Mouse (Mus musculus): Measurements from ENCODE around the gene Rdh1. TPM values are rescaled to one million over a fixed set of nuclear protein-coding genes. Genes with fewer than 3 reads are reported as not detected.
"Not testable (repeated sequence)": the region's sequence is repeated elsewhere in the genome, so short reads cannot be mapped to it uniquely, and the experiment has no call there.

Gene Rdh1
- polyA plus RNA-seq, 1 experiment from 2014 or later: not detected

DNA sequence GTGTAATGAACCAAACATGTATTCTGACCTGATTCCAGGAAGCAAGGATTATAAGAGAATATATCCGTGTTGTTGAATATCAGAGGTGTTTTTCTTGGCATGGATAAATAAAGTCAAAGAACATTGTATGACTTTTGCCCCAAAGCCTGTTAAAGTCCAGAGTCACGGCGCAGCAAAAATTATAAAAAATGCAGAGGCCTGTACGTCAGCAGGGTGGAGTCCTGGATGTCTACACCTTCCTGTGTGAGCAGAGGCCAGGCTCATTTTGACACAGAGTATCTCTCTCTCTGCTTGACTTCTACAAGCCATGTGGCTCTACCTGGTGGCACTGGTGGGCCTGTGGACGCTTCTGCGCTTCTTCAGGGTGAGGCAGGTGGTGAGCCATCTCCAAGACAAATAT lies 41.4 kb downstream of the Rdh1 start, which contains the start of gene Rdh16:
TSS of gene Rdh16 (plus strand) at position 262 of the 400 bp plus-strand sequence.
- Histone ChIP-seq H3K4me1 (ENCODE audit: control insufficient read depth, insufficient read depth, low read length) (no peaks in the 10 kb centered on the region), H3K27ac (ENCODE audit: low read depth, low read length) (no peak within 1 kb of the TSS), H3K4me2 (ENCODE audit: low read length) (no peak within 1 kb of the TSS), H3K9me3 (replicated peaks; ENCODE audit: control insufficient read depth, low read length) (no peaks in the 10 kb centered on the region), H3K27me3 (replicated peaks; ENCODE audit: control insufficient read depth, insufficient read depth, low read length) (no peaks in the 10 kb centered on the region), H3K36me3 (ENCODE audit: control insufficient read depth, insufficient read depth, low read length) (no peaks in the 10 kb centered on the region), H3K9ac (ENCODE audit: low read length) (no peak within 1 kb of the TSS), H3K4me3 (ENCODE audit: low read depth, low read length) (no peak within 1 kb of the TSS)
- 90% methylated on average over 6 of the region's 6 CpGs for WGBS
- no peak for DNase-seq (ENCODE audit: low spot score)
- ATAC-seq: no peak

DNA sequence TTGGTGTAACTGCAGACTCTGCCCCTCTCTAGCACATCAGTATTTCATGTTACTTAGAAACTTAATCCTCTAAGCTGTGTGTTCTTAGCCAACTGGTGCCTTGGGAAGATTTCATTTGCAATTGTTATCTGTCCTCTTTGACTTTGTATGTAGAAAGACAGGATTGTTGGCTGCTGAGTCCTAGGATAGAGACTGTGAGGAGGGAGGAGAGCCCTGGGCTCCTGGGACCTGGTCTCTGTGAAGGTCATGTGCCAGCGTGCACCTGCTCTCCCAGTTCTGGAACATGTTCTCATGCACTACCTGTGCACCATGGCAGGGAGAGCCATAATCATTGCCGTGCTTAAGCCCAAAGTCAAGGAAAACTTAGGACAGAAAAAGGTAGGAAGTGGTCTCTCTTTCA lies 42.1 kb downstream of the Rdh1 start:
- DNase-seq (ENCODE audit: low spot score) (no peak), ATAC-seq (no peak)
- no peaks in the 10 kb centered on the region for H3K36me3 ChIP-seq (ENCODE audit: control insufficient read depth, insufficient read depth, low read length)
- no peak overlapping the region for H3K27ac ChIP-seq (ENCODE audit: low read depth, low read length)
- WGBS: 90% methylated on average over 2 of the region's 2 CpGs
- H3K27me3 ChIP-seq (replicated peaks; ENCODE audit: control insufficient read depth, insufficient read depth, low read length): no peaks in the 10 kb centered on the region
- H3K4me3 ChIP-seq (ENCODE audit: low read depth, low read length): no peak overlapping the region
- H3K4me2 ChIP-seq (ENCODE audit: low read length): no peak overlapping the region
- H3K9me3 ChIP-seq (replicated peaks; ENCODE audit: control insufficient read depth, low read length): no peaks in the 10 kb centered on the region
- no peaks in the 10 kb centered on the region for H3K4me1 ChIP-seq (ENCODE audit: control insufficient read depth, insufficient read depth, low read length)
- no peak overlapping the region for H3K9ac ChIP-seq (ENCODE audit: low read length)

DNA sequence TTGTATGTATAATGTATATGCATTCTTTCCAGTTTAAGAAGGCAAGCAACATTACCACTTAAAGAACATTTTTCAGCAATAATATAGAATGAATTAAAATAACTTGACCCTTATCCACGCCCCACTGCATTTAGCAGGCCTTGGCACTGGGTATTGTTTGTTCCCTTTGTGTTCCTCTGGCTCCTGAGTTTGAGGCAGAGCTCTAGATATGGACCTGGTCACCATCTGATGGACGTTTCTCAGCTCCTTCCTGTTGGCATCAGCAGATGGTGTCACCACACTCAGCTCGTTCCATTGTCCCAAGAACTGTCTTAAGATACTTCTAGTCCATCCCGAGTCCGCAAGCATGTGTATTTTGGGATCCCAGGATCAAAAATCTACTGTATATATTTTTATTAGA lies 42.7 kb downstream of the Rdh1 start:
- no peaks in the 10 kb centered on the region for H3K9me3 ChIP-seq (replicated peaks; ENCODE audit: control insufficient read depth, low read length)
- no peaks in the 10 kb centered on the region for H3K27me3 ChIP-seq (replicated peaks; ENCODE audit: control insufficient read depth, insufficient read depth, low read length)
- ATAC-seq (no peak), DNase-seq (ENCODE audit: low spot score) (no peak)
- no peaks in the 10 kb centered on the region for H3K36me3 ChIP-seq (ENCODE audit: control insufficient read depth, insufficient read depth, low read length)
- H3K9ac ChIP-seq (ENCODE audit: low read length): no peak overlapping the region
- 85% methylated on average over 5 of the region's 5 CpGs for WGBS
- H3K27ac ChIP-seq (ENCODE audit: low read depth, low read length): no peak overlapping the region
- H3K4me2 ChIP-seq (ENCODE audit: low read length): no peak overlapping the region
- H3K4me3 ChIP-seq (ENCODE audit: low read depth, low read length): no peak overlapping the region
- no peaks in the 10 kb centered on the region for H3K4me1 ChIP-seq (ENCODE audit: control insufficient read depth, insufficient read depth, low read length)

DNA sequence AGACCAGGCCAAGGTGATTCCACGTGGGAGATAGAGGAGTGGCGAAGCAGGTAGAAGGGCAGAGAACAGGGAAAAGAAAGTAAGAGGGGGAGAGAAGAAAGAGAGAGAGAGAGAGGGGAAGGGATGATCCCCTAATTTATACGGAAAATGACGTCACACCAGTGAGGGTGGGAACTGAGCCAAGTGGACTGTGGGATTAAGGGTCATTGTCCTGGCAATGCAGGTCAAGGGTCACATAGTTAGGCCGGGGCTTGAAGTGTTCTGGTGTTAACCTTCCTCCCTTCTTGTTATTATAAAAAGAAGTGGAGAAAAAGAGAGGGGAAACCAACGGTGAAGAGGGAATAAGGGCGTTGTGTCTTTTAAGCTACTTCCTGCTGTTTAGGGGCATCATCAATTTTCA lies 44.9 kb downstream of the Rdh1 start:
- Histone ChIP-seq H3K9ac (ENCODE audit: low read length) (no peak overlapping the region), H3K4me3 (ENCODE audit: low read depth, low read length) (no peak overlapping the region), H3K9me3 (replicated peaks; ENCODE audit: control insufficient read depth, low read length) (no peaks in the 10 kb centered on the region), H3K27ac (ENCODE audit: low read depth, low read length) (no peak overlapping the region), H3K4me2 (ENCODE audit: low read length) (no peak overlapping the region), H3K4me1 (ENCODE audit: control insufficient read depth, insufficient read depth, low read length) (no peaks in the 10 kb centered on the region), H3K36me3 (ENCODE audit: control insufficient read depth, insufficient read depth, low read length) (no peaks in the 10 kb centered on the region), H3K27me3 (replicated peaks; ENCODE audit: control insufficient read depth, insufficient read depth, low read length) (no peaks in the 10 kb centered on the region)
- 66% methylated on average over 7 of the region's 7 CpGs for WGBS
- no peak for ATAC-seq
- no peak for DNase-seq (ENCODE audit: low spot score)

DNA sequence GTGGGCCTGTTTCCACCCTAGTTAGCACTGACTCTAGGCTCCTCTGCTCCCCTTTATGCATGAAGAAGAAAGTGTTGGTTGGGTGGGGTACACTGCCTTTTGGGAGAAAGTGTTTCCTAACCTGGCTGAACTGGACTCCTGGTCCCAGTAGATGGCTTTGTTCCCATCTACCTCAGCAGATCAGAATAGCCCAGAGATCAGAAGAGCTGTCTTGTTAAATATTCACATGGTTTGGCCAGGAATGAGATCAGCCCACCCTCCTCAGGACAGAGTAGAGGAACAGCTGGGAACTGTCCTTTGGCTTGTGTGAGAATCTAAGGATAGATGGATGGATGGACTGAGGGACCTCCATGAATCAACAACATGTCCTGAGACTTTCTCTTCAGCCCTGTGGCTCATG lies 56.4 kb downstream of the Rdh1 start:
- Histone ChIP-seq H3K4me2 (ENCODE audit: low read length) (no peak overlapping the region), H3K4me1 (ENCODE audit: control insufficient read depth, insufficient read depth, low read length) (no peaks in the 10 kb centered on the region), H3K9ac (ENCODE audit: low read length) (no peak overlapping the region), H3K27me3 (replicated peaks; ENCODE audit: control insufficient read depth, insufficient read depth, low read length) (no peaks in the 10 kb centered on the region), H3K27ac (ENCODE audit: low read depth, low read length) (no peak overlapping the region), H3K36me3 (ENCODE audit: control insufficient read depth, insufficient read depth, low read length) (no peaks in the 10 kb centered on the region), H3K4me3 (ENCODE audit: low read depth, low read length) (no peak overlapping the region), H3K9me3 (replicated peaks; ENCODE audit: control insufficient read depth, low read length) (0 out of 2 replicates have a peak, but pooled peaks cover 2% of the 10 kb centered on the region)
- DNase-seq (ENCODE audit: low spot score): no peak
- ATAC-seq: no peak

DNA sequence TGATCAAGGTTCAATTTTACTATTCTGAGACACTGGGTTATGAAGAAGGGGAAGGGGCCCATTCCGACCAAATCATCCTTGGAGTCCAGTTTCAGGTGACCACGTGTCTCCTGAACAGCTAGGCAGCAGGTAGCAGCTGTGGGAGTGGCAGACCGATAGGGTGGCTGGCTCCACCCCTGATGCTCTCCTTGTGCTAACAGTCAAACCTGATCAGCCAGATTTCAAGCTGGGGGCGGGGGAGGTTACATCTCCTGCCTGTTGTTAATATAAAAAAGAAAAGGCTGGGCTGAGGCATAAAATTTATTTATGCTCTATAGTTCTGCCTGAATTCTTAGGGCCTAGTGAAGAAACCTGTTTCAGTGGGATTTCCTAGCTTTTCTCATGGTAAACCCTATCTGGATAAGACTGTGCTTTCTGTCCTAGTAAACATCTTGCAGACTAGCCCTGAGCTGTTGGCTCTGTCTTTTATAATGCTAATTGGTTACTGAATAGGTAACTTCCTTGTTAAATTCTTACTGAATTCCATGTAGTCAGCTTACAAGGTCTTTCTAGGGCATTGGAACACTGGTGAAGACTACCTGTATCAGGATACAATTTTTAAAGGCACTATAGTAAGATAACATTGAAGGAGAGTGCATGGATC lies 57.9 kb downstream of the Rdh1 start:
- not testable (repeated sequence) for ATAC-seq; H3K4me2 ChIP-seq (ENCODE audit: low read length); DNase-seq (ENCODE audit: low spot score); H3K4me3 ChIP-seq (ENCODE audit: low read depth, low read length); H3K9me3 ChIP-seq (replicated peaks; ENCODE audit: control insufficient read depth, low read length); H3K4me1 ChIP-seq (ENCODE audit: control insufficient read depth, insufficient read depth, low read length); H3K36me3 ChIP-seq (ENCODE audit: control insufficient read depth, insufficient read depth, low read length); H3K27ac ChIP-seq (ENCODE audit: low read depth, low read length); H3K27me3 ChIP-seq (replicated peaks; ENCODE audit: control insufficient read depth, insufficient read depth, low read length); H3K9ac ChIP-seq (ENCODE audit: low read length)
- WGBS: 76% methylated on average over 4 of the region's 4 CpGs

Other genes with a start within 250 kb of the Rdh1 start
- gene Ndufa4l2, start 244.8 kb upstream of the Rdh1 start, polyA plus RNA-seq (2014; fragmentation: Nextera tagmentation; extraction: Ambion mirVana): 12.5 and 17.2 TPM in 2 replicates
- gene Shmt2, start 237.3 kb upstream of the Rdh1 start, polyA plus RNA-seq (2014; fragmentation: Nextera tagmentation; extraction: Ambion mirVana): 53.1 and 65.1 TPM in 2 replicates
- 32.1 and 35.4 TPM in 2 replicates for gene Nxph4, start 225.2 kb upstream of the Rdh1 start, polyA plus RNA-seq (2014; fragmentation: Nextera tagmentation; extraction: Ambion mirVana)
- 60.2 and 81.2 TPM in 2 replicates for gene Lrp1, start 138.6 kb upstream of the Rdh1 start, polyA plus RNA-seq (2014; fragmentation: Nextera tagmentation; extraction: Ambion mirVana)
- gene Stat6, start 116.7 kb upstream of the Rdh1 start, polyA plus RNA-seq (2014; fragmentation: Nextera tagmentation; extraction: Ambion mirVana): 3.4 and 3.7 TPM in 2 replicates
- 5.8 TPM in 2 replicates for gene Nemp1, start 92.8 kb upstream of the Rdh1 start, polyA plus RNA-seq (2014; fragmentation: Nextera tagmentation; extraction: Ambion mirVana)
- gene Nab2, start 91.2 kb upstream of the Rdh1 start, polyA plus RNA-seq (2014; fragmentation: Nextera tagmentation; extraction: Ambion mirVana): 1.8 and 1.9 TPM in 2 replicates
- gene Myo1a, start 54.6 kb upstream of the Rdh1 start, polyA plus RNA-seq (2014; fragmentation: Nextera tagmentation; extraction: Ambion mirVana): 0.67 and 1.3 TPM in 2 replicates
- gene Tac2, start 35.2 kb upstream of the Rdh1 start, polyA plus RNA-seq (2014; fragmentation: Nextera tagmentation; extraction: Ambion mirVana): 2.6 and 5.6 TPM in 2 replicates
- gene Zbtb39, start 20.2 kb upstream of the Rdh1 start, polyA plus RNA-seq (2014; fragmentation: Nextera tagmentation; extraction: Ambion mirVana): 4.5 and 5.0 TPM in 2 replicates
- gene Gpr182, start 8.0 kb upstream of the Rdh1 start, polyA plus RNA-seq (2014; fragmentation: Nextera tagmentation; extraction: Ambion mirVana): 0.30 and 0.78 TPM in 2 replicates
- gene Rdh16f1, start 66 bp downstream of the Rdh1 start, polyA plus RNA-seq (2014; fragmentation: Nextera tagmentation; extraction: Ambion mirVana): not detected in 2 replicates
- 0.08 and 0.12 TPM in 2 replicates for gene Rdh9, start 16.7 kb downstream of the Rdh1 start, polyA plus RNA-seq (2014; fragmentation: Nextera tagmentation; extraction: Ambion mirVana)
- gene Rdh16, start 41.4 kb downstream of the Rdh1 start, polyA plus RNA-seq (2014; fragmentation: Nextera tagmentation; extraction: Ambion mirVana): 0.06 TPM in 1 of 2 replicates, not detected in the other
- gene Rdh19, start 90.2 kb downstream of the Rdh1 start, polyA plus RNA-seq (2014; fragmentation: Nextera tagmentation; extraction: Ambion mirVana): not detected in 2 replicates
- gene Rdh16f2, start 106.8 kb downstream of the Rdh1 start, polyA plus RNA-seq (2014; fragmentation: Nextera tagmentation; extraction: Ambion mirVana): not detected in 2 replicates
- not detected in 2 replicates for gene Rdh7, start 129.1 kb downstream of the Rdh1 start, polyA plus RNA-seq (2014; fragmentation: Nextera tagmentation; extraction: Ambion mirVana)
- not detected in 2 replicates for gene Sdr9c7, start 138.8 kb downstream of the Rdh1 start, polyA plus RNA-seq (2014; fragmentation: Nextera tagmentation; extraction: Ambion mirVana)
- gene Hsd17b6, start 247.9 kb downstream of the Rdh1 start, polyA plus RNA-seq (2014; fragmentation: Nextera tagmentation; extraction: Ambion mirVana): not detected in 2 replicates

All from forebrain, embryonic 14.5 days (tissue).